Mouse (Mus musculus) layer of hippocampus, adult 18-20 months (tissue): Measurements from ENCODE around the gene Erp27. TPM values are rescaled to one million over a fixed set of nuclear protein-coding genes. Genes with fewer than 3 reads are reported as not detected.

ENCODE experiments used
- DNase-seq, 2 experiments: peaks; one replicate each; pipeline ENCODE4 v3.0.0; 2022; ENCODE audit warnings: low spot score in 2 of 2
- total RNA-seq, 2 experiments: library from RNA; stranded (reverse); gene quantifications; 2 replicates each; pipeline ENCODE4 v1.2.3; 2021

Gene Erp27
- total RNA-seq, 2 experiments from 2014 or later: 0.58 to 0.87 TPM

GRCm38 (mm10) chr6:136868921-136869320 is 53.1 kb downstream of the Erp27 start:
- no peak for DNase-seq

GRCm38 (mm10) chr6:136866150-136866549 is 55.8 kb downstream of the Erp27 start:
- no peak for DNase-seq

GRCm38 (mm10) chr6:136865360-136865759 is 56.6 kb downstream of the Erp27 start:
- no peak for DNase-seq

GRCm38 (mm10) chr6:136861020-136861419 is 61.0 kb downstream of the Erp27 start:
- peak in 1 of 2 experiments; percentile 67 for DNase-seq

GRCm38 (mm10) chr6:136858420-136858819 is 63.6 kb downstream of the Erp27 start:
- DNase-seq: no peak

GRCm38 (mm10) chr6:136857873-136858260 is 64.1 kb downstream of the Erp27 start:
- no peak for DNase-seq

Other genes with a start within 250 kb of the Erp27 start
- under 1 TPM; 0.53 to 0.57 TPM for gene Gucy2c, start 140.4 kb downstream of the Erp27 start, total RNA-seq
- 10 to 100 TPM; 11.8 to 13.2 TPM for gene Hist4h4, start 117.8 kb downstream of the Erp27 start, total RNA-seq
- 10 to 100 TPM; 64.1 to 73.0 TPM for gene H2afj, start 113.9 kb downstream of the Erp27 start, total RNA-seq
- gene BC049715, start 94.6 kb downstream of the Erp27 start, total RNA-seq: 1 to 10 TPM; 2.6 to 3.0 TPM
- gene Wbp11, start 93.9 kb downstream of the Erp27 start, total RNA-seq: 100 to 1,000 TPM; 136 to 141 TPM
- gene Smco3, start 86.7 kb downstream of the Erp27 start, total RNA-seq: 10 to 100 TPM; 10.4 to 14.0 TPM
- gene Art4, start 64.4 kb downstream of the Erp27 start, total RNA-seq: not detected
- 10 to 100 TPM; 24.7 to 29.4 TPM for gene Mgp, start 46.4 kb downstream of the Erp27 start, total RNA-seq
- 1 to 10 TPM in 1 of 2 experiments, under 1 TPM in 1; 0.43 to 3.1 TPM for gene Pde6h, start 1.7 kb upstream of the Erp27 start, total RNA-seq
- 10 to 100 TPM; 10.4 to 11.7 TPM for gene Arhgdib, start 19.7 kb upstream of the Erp27 start, total RNA-seq
- 10 to 100 TPM; 34.2 to 37.1 TPM for gene Rerg, start 248.3 kb upstream of the Erp27 start, total RNA-seq